Mouse (Mus musculus) G1E-ER4 (cell line): ENCODE measurements around the gene Gm17190. TPM values are rescaled to one million over a fixed set of nuclear protein-coding genes. Genes with fewer than 3 reads are reported as not detected.
"Not testable (repeated sequence)": the region's sequence is repeated elsewhere in the genome, so short reads cannot be mapped to it uniquely, and the experiment has no call there.

ENCODE experiments used
- GATA1 ChIP-seq: IDR thresholded peaks from one replicate; pipeline ENCODE4 v1.8.0; 2012; ENCODE audit warnings: low read length, inconsistent platforms
- polyA plus RNA-seq: library from polyadenylated mRNA; stranded (reverse); fragments of >175 nt; gene quantifications from 2 replicates; pipeline ENCODE4 v1.2.3, GENCODE M21; 2012

The Gm17190 gene
- not detected in 2 replicates for polyA plus RNA-seq

GRCm38 (mm10) chr13:96081754-96082153 lies at the start of gene Gm17190:
Gm17190 (plus strand) TSS chr13:96082054.
- TF ChIP-seq GATA1: not testable (repeated sequence)

GRCm38 (mm10) chr13:96039536-96039935 lies 42.3 kb upstream of the Gm17190 start:
- no peak for TF ChIP-seq GATA1

GRCm38 (mm10) chr13:96040275-96041042 lies 41.4 kb upstream of the Gm17190 start:
- TF ChIP-seq GATA1: no peak

- TF ChIP-seq GATA1: no peak
Measured at GRCm38 (mm10) chr13:96045396-96045795, 36.5 kb upstream of the Gm17190 start.

- TF ChIP-seq GATA1: no peak
Measured at GRCm38 (mm10) chr13:96052755-96053154, 29.1 kb upstream of the Gm17190 start.

GRCm38 (mm10) chr13:96073555-96073954 lies 8.3 kb upstream of the Gm17190 start:
- TF ChIP-seq GATA1: no peak

GRCm38 (mm10) chr13:96081276-96081675 lies 578 bp upstream of the Gm17190 start, which contains the start of gene Gm20075:
Gm20075 (minus strand) TSS chr13:96081376.
- TF ChIP-seq GATA1: not testable (repeated sequence)

- peak; percentile 53 for TF ChIP-seq GATA1
Measured at GRCm38 (mm10) chr13:96085581-96086302, 3.9 kb downstream of the Gm17190 start.

- TF ChIP-seq GATA1: no peak
Measured at GRCm38 (mm10) chr13:96090929-96091328, 9.1 kb downstream of the Gm17190 start.

- no peak for TF ChIP-seq GATA1
Measured at GRCm38 (mm10) chr13:96106367-96106766, 24.5 kb downstream of the Gm17190 start.

GRCm38 (mm10) chr13:96110767-96111166 lies 28.9 kb downstream of the Gm17190 start:
- no peak for TF ChIP-seq GATA1

GRCm38 (mm10) chr13:96112711-96113110 lies 30.9 kb downstream of the Gm17190 start:
- TF ChIP-seq GATA1: no peak

GRCm38 (mm10) chr13:96125011-96125410 lies 43.2 kb downstream of the Gm17190 start:
- no peak for TF ChIP-seq GATA1

GRCm38 (mm10) chr13:96126669-96127068 lies 44.8 kb downstream of the Gm17190 start:
- TF ChIP-seq GATA1: no peak

- TF ChIP-seq GATA1: no peak
Measured at GRCm38 (mm10) chr13:96129081-96129480, 47.2 kb downstream of the Gm17190 start.

GRCm38 (mm10) chr13:96131050-96131449 lies 49.2 kb downstream of the Gm17190 start:
- TF ChIP-seq GATA1: no peak

GRCm38 (mm10) chr13:96131911-96132310 lies 50.1 kb downstream of the Gm17190 start:
- no peak for TF ChIP-seq GATA1
